Mouse (Mus musculus): Measurements from ENCODE around the gene Praf2. TPM values are rescaled to one million over a fixed set of nuclear protein-coding genes. Genes with fewer than 3 reads are reported as not detected.

Gene Praf2
- total RNA-seq, 2 experiments from 2014 or later: 1.5 to 10.0 TPM

DNA sequence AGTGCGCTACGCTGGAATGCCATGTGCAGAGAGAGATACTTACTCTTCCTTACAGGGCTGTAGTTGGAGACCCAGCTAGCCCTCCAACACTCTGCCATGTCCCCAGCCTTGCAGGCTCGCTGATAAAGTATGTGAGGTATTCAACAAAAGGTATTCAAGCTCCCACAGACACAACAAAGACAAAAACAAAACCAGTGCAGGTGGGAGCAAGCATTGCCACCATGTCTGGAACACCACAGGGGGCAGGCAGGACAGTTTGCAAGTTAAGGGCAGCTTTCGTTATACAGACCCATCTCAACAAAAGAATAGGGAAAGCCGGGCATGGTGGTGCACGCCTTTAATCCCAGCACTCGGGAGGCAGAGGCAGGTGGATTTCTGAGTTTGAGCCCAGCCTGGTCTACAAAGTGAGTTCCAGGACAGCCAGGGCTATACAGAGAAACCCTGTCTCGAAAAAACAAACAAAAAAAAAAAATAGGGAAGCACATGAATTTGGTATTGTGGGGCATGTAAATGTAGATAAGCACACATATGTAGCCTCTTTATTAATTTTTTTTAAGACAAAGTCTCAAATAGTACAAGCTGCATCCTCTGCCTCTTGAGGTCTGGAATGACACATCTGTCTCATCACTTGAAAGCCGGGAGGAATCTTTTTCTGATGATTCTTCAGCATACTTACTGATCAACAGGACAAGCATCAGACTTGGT lies 47.4 kb downstream of the Praf2 start:
- no peak for ATAC-seq (replicated peaks; ENCODE audit: low FRiP score, poor library complexity, severe bottlenecking)

DNA sequence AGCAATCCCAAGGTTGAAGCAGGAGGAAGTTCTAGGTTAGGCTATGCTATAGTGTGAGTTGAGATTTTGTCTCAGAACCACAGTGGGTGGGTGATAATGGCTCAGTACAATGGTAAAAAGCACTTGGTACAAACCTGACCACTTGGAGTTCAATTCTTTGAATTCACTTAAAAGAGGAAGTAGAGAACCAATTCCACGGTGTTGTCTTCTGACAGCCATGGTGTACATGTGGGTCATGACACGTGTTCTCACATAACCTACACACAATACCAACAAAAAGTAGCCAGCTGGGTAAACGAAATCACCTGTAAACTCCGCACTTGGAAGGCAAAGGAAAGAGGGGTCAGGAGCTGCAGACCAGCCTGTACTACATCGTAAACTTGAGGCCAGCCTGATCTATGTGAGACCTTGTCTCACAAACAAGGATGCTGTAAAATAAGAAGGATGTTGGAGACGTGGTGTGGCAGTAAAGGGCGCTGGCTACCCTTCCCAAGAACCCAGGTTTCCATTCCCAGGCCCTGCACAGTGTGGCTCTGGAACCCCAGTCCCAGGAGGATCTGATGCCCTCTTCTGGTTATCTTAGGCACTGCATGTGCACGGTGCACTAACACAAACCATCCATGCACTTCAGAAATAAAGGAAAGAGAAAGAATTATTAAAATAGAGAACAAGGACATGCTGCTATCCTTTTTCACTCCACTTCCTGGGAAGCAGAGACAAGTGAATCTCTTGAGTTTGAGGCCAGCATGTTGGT lies 48.3 kb downstream of the Praf2 start:
- ATAC-seq (replicated peaks; ENCODE audit: low FRiP score, poor library complexity, severe bottlenecking): peak; percentile 77

DNA sequence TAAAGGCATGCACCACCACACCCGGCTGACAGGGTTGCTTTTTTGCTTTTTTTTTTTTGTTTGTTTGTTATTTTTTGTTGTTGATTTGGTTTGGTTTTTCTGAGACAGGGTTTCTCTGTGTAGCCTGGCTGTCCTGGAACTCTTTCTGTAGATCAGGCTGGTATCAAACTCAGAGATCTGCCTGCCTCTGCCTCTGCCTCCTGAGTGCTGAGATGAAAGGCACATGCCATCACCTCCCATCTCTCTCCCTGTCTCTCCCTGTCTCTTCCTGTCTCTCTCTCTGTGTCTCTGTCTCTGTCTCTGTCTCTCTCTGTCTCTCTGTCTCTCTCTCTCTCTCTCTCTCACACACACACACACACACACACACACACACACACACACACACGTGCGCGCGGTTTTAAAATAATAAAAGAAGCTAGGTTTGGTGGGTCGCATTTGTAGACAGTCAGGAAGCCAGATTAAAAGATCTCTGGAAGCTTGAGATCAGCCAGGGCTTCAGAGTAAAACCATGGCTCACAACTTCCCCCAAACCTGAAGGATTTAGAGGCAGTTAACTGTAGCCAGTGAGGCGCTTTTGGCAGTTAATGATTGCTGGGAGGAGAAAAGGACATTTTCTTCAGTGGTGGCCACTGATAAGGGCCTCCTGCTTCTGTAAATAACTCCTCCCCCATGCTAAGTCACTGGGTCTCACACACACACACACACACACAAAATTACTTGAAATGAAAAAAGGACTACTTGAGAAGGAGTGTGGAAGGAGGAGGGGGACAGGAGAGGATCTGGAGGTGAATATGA lies 50.4 kb downstream of the Praf2 start:
- ATAC-seq (replicated peaks; ENCODE audit: low FRiP score, poor library complexity, severe bottlenecking): peak; percentile 95

DNA sequence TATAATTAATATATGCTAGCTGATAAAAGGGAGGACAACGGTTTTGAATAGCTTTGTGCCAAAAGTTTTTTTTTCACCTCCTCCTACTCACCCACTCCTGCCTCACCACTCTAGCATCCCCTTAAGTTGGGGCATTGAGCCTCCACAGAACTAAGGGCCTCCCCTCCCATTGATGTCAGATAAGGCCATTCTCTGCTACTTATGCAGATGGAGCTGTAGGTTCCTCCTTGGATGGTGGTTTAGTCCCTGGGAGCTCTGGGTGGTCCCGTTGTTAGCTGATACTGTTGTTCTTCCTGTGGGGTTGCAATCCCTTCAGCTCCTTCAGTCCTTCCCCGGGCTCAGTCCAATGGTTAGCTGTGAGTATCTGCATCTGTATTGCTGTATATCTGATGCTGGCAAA lies 51.1 kb downstream of the Praf2 start:
- ATAC-seq (replicated peaks; ENCODE audit: low FRiP score, poor library complexity, severe bottlenecking): peak; percentile 22

Other genes with a start within 250 kb of the Praf2 start
- not detected in 2 replicates for gene Foxp3, start 154.8 kb upstream of the Praf2 start, total RNA-seq (2015; ENCODE audit: low replicate concordance)
- not detected in 2 replicates for gene Foxp3, start 154.8 kb upstream of the Praf2 start, total RNA-seq (2017; ENCODE audit: low replicate concordance)
- gene Ppp1r3f, start 154.2 kb upstream of the Praf2 start, total RNA-seq (2015; ENCODE audit: low replicate concordance): not detected in 2 replicates
- 0.68 TPM in 1 of 2 replicates, not detected in the other for gene Ppp1r3f, start 154.2 kb upstream of the Praf2 start, total RNA-seq (2017; ENCODE audit: low replicate concordance)
- 3.1 and 4.0 TPM in 2 replicates for gene Ccdc22, start 122.9 kb upstream of the Praf2 start, total RNA-seq (2015; ENCODE audit: low replicate concordance)
- gene Ccdc22, start 122.9 kb upstream of the Praf2 start, total RNA-seq (2017; ENCODE audit: low replicate concordance): 6.0 and 6.4 TPM in 2 replicates
- not detected in 2 replicates for gene Cacna1f, start 121.4 kb upstream of the Praf2 start, total RNA-seq (2015; ENCODE audit: low replicate concordance)
- not detected in 2 replicates for gene Cacna1f, start 121.4 kb upstream of the Praf2 start, total RNA-seq (2017; ENCODE audit: low replicate concordance)
- 15.6 TPM in 1 of 2 replicates, not detected in the other for gene Syp, start 90.0 kb upstream of the Praf2 start, total RNA-seq (2015; ENCODE audit: low replicate concordance)
- gene Syp, start 90.0 kb upstream of the Praf2 start, total RNA-seq (2017; ENCODE audit: low replicate concordance): 0.28 and 0.51 TPM in 2 replicates
- 2.5 and 5.0 TPM in 2 replicates for gene Prickle3, start 71.2 kb upstream of the Praf2 start, total RNA-seq (2015; ENCODE audit: low replicate concordance)
- 1.0 and 2.1 TPM in 2 replicates for gene Prickle3, start 71.2 kb upstream of the Praf2 start, total RNA-seq (2017; ENCODE audit: low replicate concordance)
- 137 and 180 TPM in 2 replicates for gene Plp2, start 57.0 kb upstream of the Praf2 start, total RNA-seq (2015; ENCODE audit: low replicate concordance)
- gene Plp2, start 57.0 kb upstream of the Praf2 start, total RNA-seq (2017; ENCODE audit: low replicate concordance): 26.9 and 37.0 TPM in 2 replicates
- not detected in 2 replicates for gene Magix, start 47.2 kb upstream of the Praf2 start, total RNA-seq (2015; ENCODE audit: low replicate concordance)
- gene Magix, start 47.2 kb upstream of the Praf2 start, total RNA-seq (2017; ENCODE audit: low replicate concordance): 0.09 TPM in 1 of 2 replicates, not detected in the other
- 7.9 and 13.4 TPM in 2 replicates for gene Gpkow, start 31.3 kb upstream of the Praf2 start, total RNA-seq (2015; ENCODE audit: low replicate concordance)
- gene Gpkow, start 31.3 kb upstream of the Praf2 start, total RNA-seq (2017; ENCODE audit: low replicate concordance): 9.0 and 11.3 TPM in 2 replicates
- gene Wdr45, start 14.1 kb upstream of the Praf2 start, total RNA-seq (2015; ENCODE audit: low replicate concordance): 139 and 161 TPM in 2 replicates
- gene Wdr45, start 14.1 kb upstream of the Praf2 start, total RNA-seq (2017; ENCODE audit: low replicate concordance): 102 and 111 TPM in 2 replicates
- not detected in 2 replicates for gene Gm45208, start 6.2 kb upstream of the Praf2 start, total RNA-seq (2015; ENCODE audit: low replicate concordance)
- not detected in 2 replicates for gene Gm45208, start 6.2 kb upstream of the Praf2 start, total RNA-seq (2017; ENCODE audit: low replicate concordance)
- gene Ccdc120, start 22.5 kb downstream of the Praf2 start, total RNA-seq (2015; ENCODE audit: low replicate concordance): not detected in 2 replicates
- gene Ccdc120, start 22.5 kb downstream of the Praf2 start, total RNA-seq (2017; ENCODE audit: low replicate concordance): 1.8 TPM in 1 of 2 replicates, not detected in the other
- gene Tfe3, start 34.1 kb downstream of the Praf2 start, total RNA-seq (2015; ENCODE audit: low replicate concordance): 16.1 and 20.2 TPM in 2 replicates
- 7.1 and 18.2 TPM in 2 replicates for gene Tfe3, start 34.1 kb downstream of the Praf2 start, total RNA-seq (2017; ENCODE audit: low replicate concordance)
- 146 and 177 TPM in 2 replicates for gene Gripap1, start 61.3 kb downstream of the Praf2 start, total RNA-seq (2015; ENCODE audit: low replicate concordance)
- gene Gripap1, start 61.3 kb downstream of the Praf2 start, total RNA-seq (2017; ENCODE audit: low replicate concordance): 200 and 207 TPM in 2 replicates
- gene Kcnd1, start 93.8 kb downstream of the Praf2 start, total RNA-seq (2015; ENCODE audit: low replicate concordance): 4.8 and 5.4 TPM in 2 replicates
- gene Kcnd1, start 93.8 kb downstream of the Praf2 start, total RNA-seq (2017; ENCODE audit: low replicate concordance): 3.6 and 4.5 TPM in 2 replicates
- gene Otud5, start 112.9 kb downstream of the Praf2 start, total RNA-seq (2015; ENCODE audit: low replicate concordance): 399 and 555 TPM in 2 replicates
- gene Otud5, start 112.9 kb downstream of the Praf2 start, total RNA-seq (2017; ENCODE audit: low replicate concordance): 691 and 1,009 TPM in 2 replicates
- 41.9 and 42.8 TPM in 2 replicates for gene Pim2, start 149.8 kb downstream of the Praf2 start, total RNA-seq (2015; ENCODE audit: low replicate concordance)
- gene Pim2, start 149.8 kb downstream of the Praf2 start, total RNA-seq (2017; ENCODE audit: low replicate concordance): 30.4 and 31.3 TPM in 2 replicates
- gene Slc35a2, start 155.6 kb downstream of the Praf2 start, total RNA-seq (2015; ENCODE audit: low replicate concordance): 1.5 and 3.1 TPM in 2 replicates
- gene Slc35a2, start 155.6 kb downstream of the Praf2 start, total RNA-seq (2017; ENCODE audit: low replicate concordance): 10.0 and 10.9 TPM in 2 replicates
- gene Pqbp1, start 170.8 kb downstream of the Praf2 start, total RNA-seq (2015; ENCODE audit: low replicate concordance): 7.3 and 8.4 TPM in 2 replicates
- gene Pqbp1, start 170.8 kb downstream of the Praf2 start, total RNA-seq (2017; ENCODE audit: low replicate concordance): 39.3 and 41.1 TPM in 2 replicates
- gene Timm17b, start 170.9 kb downstream of the Praf2 start, total RNA-seq (2015; ENCODE audit: low replicate concordance): 20.2 and 52.2 TPM in 2 replicates
- gene Timm17b, start 170.9 kb downstream of the Praf2 start, total RNA-seq (2017; ENCODE audit: low replicate concordance): 8.9 and 33.2 TPM in 2 replicates
- not detected in 2 replicates for gene Gm10491, start 179.4 kb downstream of the Praf2 start, total RNA-seq (2015; ENCODE audit: low replicate concordance)
- gene Gm10491, start 179.4 kb downstream of the Praf2 start, total RNA-seq (2017; ENCODE audit: low replicate concordance): not detected in 2 replicates
- not detected in 2 replicates for gene Gm10490, start 181.1 kb downstream of the Praf2 start, total RNA-seq (2015; ENCODE audit: low replicate concordance)
- not detected in 2 replicates for gene Gm10490, start 181.1 kb downstream of the Praf2 start, total RNA-seq (2017; ENCODE audit: low replicate concordance)
- not detected in 2 replicates for gene Pcsk1n, start 191.4 kb downstream of the Praf2 start, total RNA-seq (2015; ENCODE audit: low replicate concordance)
- gene Pcsk1n, start 191.4 kb downstream of the Praf2 start, total RNA-seq (2017; ENCODE audit: low replicate concordance): not detected in 2 replicates
- gene Eras, start 200.2 kb downstream of the Praf2 start, total RNA-seq (2015; ENCODE audit: low replicate concordance): not detected in 2 replicates
- gene Eras, start 200.2 kb downstream of the Praf2 start, total RNA-seq (2017; ENCODE audit: low replicate concordance): not detected in 2 replicates
- gene Hdac6, start 219.4 kb downstream of the Praf2 start, total RNA-seq (2015; ENCODE audit: low replicate concordance): 5.0 and 9.0 TPM in 2 replicates
- 2.4 and 6.8 TPM in 2 replicates for gene Hdac6, start 219.4 kb downstream of the Praf2 start, total RNA-seq (2017; ENCODE audit: low replicate concordance)
- gene Gata1, start 249.6 kb downstream of the Praf2 start, total RNA-seq (2015; ENCODE audit: low replicate concordance): 45.1 and 78.6 TPM in 2 replicates
- gene Gata1, start 249.6 kb downstream of the Praf2 start, total RNA-seq (2017; ENCODE audit: low replicate concordance): 29.3 and 49.9 TPM in 2 replicates

Data from erythroblast, adult 5-6 weeks (primary cell).